Mouse (Mus musculus): ENCODE data around the gene Acta1. TPM values are rescaled to one million over a fixed set of nuclear protein-coding genes. Genes with fewer than 3 reads are reported as not detected.

Gene Acta1
- 4.9 and 10.2 TPM in 2 replicates for polyA plus RNA-seq (2014; fragmentation: Nextera tagmentation; extraction: Ambion mirVana)

- peaks cover 5% of the 10 kb centered on the region; the same call in 1 of the 2 replicates for H3K4me1 ChIP-seq (ENCODE audit: control insufficient read depth, insufficient read depth, low read length)
- H3K9ac ChIP-seq (replicated peaks; ENCODE audit: low read length), result no peak within 1 kb of the TSS
- no peak for ATAC-seq (replicated peaks; ENCODE audit: insufficient number of reproducible peaks, low FRiP score, low TSS enrichment, low read depth)
- no peak within 1 kb of the TSS for H3K4me2 ChIP-seq (ENCODE audit: low read depth, low read length)
- no peaks in the 10 kb centered on the region for H3K9me3 ChIP-seq (replicated peaks; ENCODE audit: control insufficient read depth, low read length)
- WGBS, result 22% methylated on average over 15 of the region's 15 CpGs
- no peak within 1 kb of the TSS for H3K4me3 ChIP-seq (ENCODE audit: low read depth, low read length)
- no peak within 1 kb of the TSS for H3K27ac ChIP-seq (replicated peaks; ENCODE audit: low read depth, low read length)
- no peaks in the 10 kb centered on the region for H3K36me3 ChIP-seq (replicated peaks; ENCODE audit: control insufficient read depth, insufficient read depth, low read depth, low read length)
- DNase-seq (ENCODE audit: low spot score), result no peak
- peaks cover 46% of the 10 kb centered on the region for H3K27me3 ChIP-seq (ENCODE audit: control insufficient read depth, insufficient read depth, low read length)
Measured at GRCm38 (mm10) chr8:123894502-123895097, at the start of gene Acta1. Acta1 (minus strand) TSS chr8:123894751.

- 91% methylated on average over 7 of the region's 7 CpGs for WGBS
- ATAC-seq (replicated peaks; ENCODE audit: insufficient number of reproducible peaks, low FRiP score, low TSS enrichment, low read depth) (no peak), DNase-seq (ENCODE audit: low spot score) (no peak)
- Histone ChIP-seq H3K9me3 (replicated peaks; ENCODE audit: control insufficient read depth, low read length) (no peaks in the 10 kb centered on the region), H3K27ac (replicated peaks; ENCODE audit: low read depth, low read length) (no peak overlapping the region), H3K36me3 (replicated peaks; ENCODE audit: control insufficient read depth, insufficient read depth, low read depth, low read length) (peaks cover 5% of the 10 kb centered on the region), H3K4me1 (ENCODE audit: control insufficient read depth, insufficient read depth, low read length) (no peaks in the 10 kb centered on the region), H3K27me3 (ENCODE audit: control insufficient read depth, insufficient read depth, low read length) (no peaks in the 10 kb centered on the region), H3K4me3 (ENCODE audit: low read depth, low read length) (no peak overlapping the region), H3K9ac (replicated peaks; ENCODE audit: low read length) (no peak overlapping the region), H3K4me2 (ENCODE audit: low read depth, low read length) (no peak overlapping the region)
Measured at GRCm38 (mm10) chr8:123929026-123929425, 34.5 kb upstream of the Acta1 start.

- no peak for ATAC-seq (replicated peaks; ENCODE audit: insufficient number of reproducible peaks, low FRiP score, low TSS enrichment, low read depth)
- Histone ChIP-seq H3K36me3 (replicated peaks; ENCODE audit: control insufficient read depth, insufficient read depth, low read depth, low read length) (no peaks in the 10 kb centered on the region; the same call in none of the 2 replicates), H3K27me3 (ENCODE audit: control insufficient read depth, insufficient read depth, low read length) (no peaks in the 10 kb centered on the region), H3K27ac (replicated peaks; ENCODE audit: low read depth, low read length) (no peak overlapping the region), H3K9ac (replicated peaks; ENCODE audit: low read length) (no peak overlapping the region), H3K9me3 (replicated peaks; ENCODE audit: control insufficient read depth, low read length) (no peaks in the 10 kb centered on the region), H3K4me3 (ENCODE audit: low read depth, low read length) (no peak overlapping the region), H3K4me2 (ENCODE audit: low read depth, low read length) (no peak overlapping the region), H3K4me1 (ENCODE audit: control insufficient read depth, insufficient read depth, low read length) (no peaks in the 10 kb centered on the region)
- DNase-seq (ENCODE audit: low spot score), result no peak
- 85% methylated on average over 3 of the region's 3 CpGs for WGBS
Measured at GRCm38 (mm10) chr8:123925671-123926070, 31.1 kb upstream of the Acta1 start.

GRCm38 (mm10) chr8:123924719-123925118, 30.2 kb upstream of the Acta1 start:
- H3K27ac ChIP-seq (replicated peaks; ENCODE audit: low read depth, low read length), result no peak overlapping the region
- H3K9me3 ChIP-seq (replicated peaks; ENCODE audit: control insufficient read depth, low read length), result no peaks in the 10 kb centered on the region
- no peak; the same call in 1 of the 2 replicates for ATAC-seq (replicated peaks; ENCODE audit: insufficient number of reproducible peaks, low FRiP score, low TSS enrichment, low read depth)

GRCm38 (mm10) chr8:123914635-123915034, 20.1 kb upstream of the Acta1 start:
- Histone ChIP-seq H3K36me3 (replicated peaks; ENCODE audit: control insufficient read depth, insufficient read depth, low read depth, low read length) (peaks cover 4% of the 10 kb centered on the region; the same call in 1 of the 2 replicates), H3K9ac (replicated peaks; ENCODE audit: low read length) (no peak overlapping the region), H3K9me3 (replicated peaks; ENCODE audit: control insufficient read depth, low read length) (no peaks in the 10 kb centered on the region), H3K4me2 (ENCODE audit: low read depth, low read length) (no peak overlapping the region), H3K4me1 (ENCODE audit: control insufficient read depth, insufficient read depth, low read length) (no peaks in the 10 kb centered on the region), H3K4me3 (ENCODE audit: low read depth, low read length) (no peak overlapping the region), H3K27ac (replicated peaks; ENCODE audit: low read depth, low read length) (no peak overlapping the region), H3K27me3 (ENCODE audit: control insufficient read depth, insufficient read depth, low read length) (no peaks in the 10 kb centered on the region)
- WGBS, result 94% methylated on average over 3 of the region's 3 CpGs
- no peak for DNase-seq (ENCODE audit: low spot score)
- ATAC-seq (replicated peaks; ENCODE audit: insufficient number of reproducible peaks, low FRiP score, low TSS enrichment, low read depth), result no peak

More at GRCm38 (mm10) chr8:123924719-123925118, 30.2 kb upstream of the Acta1 start:
- H3K4me2 ChIP-seq (ENCODE audit: low read depth, low read length), result no peak overlapping the region
- no peak overlapping the region for H3K9ac ChIP-seq (replicated peaks; ENCODE audit: low read length)
- H3K36me3 ChIP-seq (replicated peaks; ENCODE audit: control insufficient read depth, insufficient read depth, low read depth, low read length), result peaks cover 3% of the 10 kb centered on the region
- H3K27me3 ChIP-seq (ENCODE audit: control insufficient read depth, insufficient read depth, low read length), result no peaks in the 10 kb centered on the region
- peak; percentile 86 for DNase-seq (ENCODE audit: low spot score)
- H3K4me1 ChIP-seq (ENCODE audit: control insufficient read depth, insufficient read depth, low read length), result no peaks in the 10 kb centered on the region
- H3K4me3 ChIP-seq (ENCODE audit: low read depth, low read length), result no peak overlapping the region
- 16% methylated on average over 2 of the region's 2 CpGs for WGBS

- Histone ChIP-seq H3K27me3 (ENCODE audit: control insufficient read depth, insufficient read depth, low read length) (no peaks in the 10 kb centered on the region), H3K4me2 (ENCODE audit: low read depth, low read length) (no peak overlapping the region), H3K36me3 (replicated peaks; ENCODE audit: control insufficient read depth, insufficient read depth, low read depth, low read length) (peaks cover 6% of the 10 kb centered on the region; the same call in 1 of the 2 replicates), H3K9ac (replicated peaks; ENCODE audit: low read length) (no peak overlapping the region), H3K4me3 (ENCODE audit: low read depth, low read length) (no peak overlapping the region), H3K27ac (replicated peaks; ENCODE audit: low read depth, low read length) (no peak overlapping the region), H3K9me3 (replicated peaks; ENCODE audit: control insufficient read depth, low read length) (no peaks in the 10 kb centered on the region), H3K4me1 (ENCODE audit: control insufficient read depth, insufficient read depth, low read length) (no peaks in the 10 kb centered on the region)
- DNase-seq (ENCODE audit: low spot score), result no peak
- 90% methylated on average over 4 of the region's 4 CpGs for WGBS
- ATAC-seq (replicated peaks; ENCODE audit: insufficient number of reproducible peaks, low FRiP score, low TSS enrichment, low read depth), result no peak
Measured at GRCm38 (mm10) chr8:123912265-123912664, 17.7 kb upstream of the Acta1 start.

GRCm38 (mm10) chr8:123907604-123908003, 13.1 kb upstream of the Acta1 start:
- Histone ChIP-seq H3K27me3 (ENCODE audit: control insufficient read depth, insufficient read depth, low read length) (no peaks in the 10 kb centered on the region), H3K9me3 (replicated peaks; ENCODE audit: control insufficient read depth, low read length) (no peaks in the 10 kb centered on the region), H3K4me1 (ENCODE audit: control insufficient read depth, insufficient read depth, low read length) (no peaks in the 10 kb centered on the region), H3K4me3 (ENCODE audit: low read depth, low read length) (no peak overlapping the region), H3K4me2 (ENCODE audit: low read depth, low read length) (no peak overlapping the region), H3K9ac (replicated peaks; ENCODE audit: low read length) (no peak overlapping the region), H3K36me3 (replicated peaks; ENCODE audit: control insufficient read depth, insufficient read depth, low read depth, low read length) (peaks cover 10% of the 10 kb centered on the region), H3K27ac (replicated peaks; ENCODE audit: low read depth, low read length) (no peak overlapping the region)
- 95% methylated on average over 6 of the region's 6 CpGs for WGBS
- ATAC-seq (replicated peaks; ENCODE audit: insufficient number of reproducible peaks, low FRiP score, low TSS enrichment, low read depth) (no peak), DNase-seq (ENCODE audit: low spot score) (no peak)

- Histone ChIP-seq H3K27ac (replicated peaks; ENCODE audit: low read depth, low read length) (no peak overlapping the region), H3K9me3 (replicated peaks; ENCODE audit: control insufficient read depth, low read length) (no peaks in the 10 kb centered on the region), H3K4me2 (ENCODE audit: low read depth, low read length) (no peak overlapping the region), H3K27me3 (ENCODE audit: control insufficient read depth, insufficient read depth, low read length) (no peaks in the 10 kb centered on the region), H3K4me1 (ENCODE audit: control insufficient read depth, insufficient read depth, low read length) (no peaks in the 10 kb centered on the region), H3K9ac (replicated peaks; ENCODE audit: low read length) (no peak overlapping the region), H3K4me3 (ENCODE audit: low read depth, low read length) (no peak overlapping the region), H3K36me3 (replicated peaks; ENCODE audit: control insufficient read depth, insufficient read depth, low read depth, low read length) (peaks cover 17% of the 10 kb centered on the region)
- DNase-seq (ENCODE audit: low spot score) (no peak), ATAC-seq (replicated peaks; ENCODE audit: insufficient number of reproducible peaks, low FRiP score, low TSS enrichment, low read depth) (no peak)
- 87% methylated on average over 7 of the region's 7 CpGs for WGBS
Measured at GRCm38 (mm10) chr8:123902653-123903052, 8.1 kb upstream of the Acta1 start.
